Mouse (Mus musculus): ENCODE data around the gene Plch2.

Plch2 gene

DNA sequence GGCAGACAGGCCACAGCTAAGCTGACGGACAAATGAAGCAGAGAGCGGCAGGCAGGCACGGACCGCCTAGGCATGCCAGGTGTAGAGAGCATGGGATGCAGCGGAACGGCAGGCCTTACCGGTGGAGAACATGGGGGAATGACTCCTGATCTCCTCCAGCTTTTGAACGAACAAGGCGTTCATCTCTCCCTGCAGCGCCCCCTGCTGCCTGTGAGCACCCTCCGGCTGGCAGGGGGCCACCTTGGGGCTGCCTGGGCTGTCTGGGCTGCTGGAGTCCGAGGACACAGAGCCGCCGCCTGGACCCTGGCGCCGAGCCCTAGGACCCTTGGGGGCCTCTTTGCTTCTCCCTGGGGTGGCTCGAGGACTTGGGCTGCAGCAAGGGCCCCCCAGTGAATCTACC is 70.5 kb downstream of the Plch2 start:
- DNase-seq (ENCODE audit: low spot score in 2 of 2), result peak; percentile 51 to 60

DNA sequence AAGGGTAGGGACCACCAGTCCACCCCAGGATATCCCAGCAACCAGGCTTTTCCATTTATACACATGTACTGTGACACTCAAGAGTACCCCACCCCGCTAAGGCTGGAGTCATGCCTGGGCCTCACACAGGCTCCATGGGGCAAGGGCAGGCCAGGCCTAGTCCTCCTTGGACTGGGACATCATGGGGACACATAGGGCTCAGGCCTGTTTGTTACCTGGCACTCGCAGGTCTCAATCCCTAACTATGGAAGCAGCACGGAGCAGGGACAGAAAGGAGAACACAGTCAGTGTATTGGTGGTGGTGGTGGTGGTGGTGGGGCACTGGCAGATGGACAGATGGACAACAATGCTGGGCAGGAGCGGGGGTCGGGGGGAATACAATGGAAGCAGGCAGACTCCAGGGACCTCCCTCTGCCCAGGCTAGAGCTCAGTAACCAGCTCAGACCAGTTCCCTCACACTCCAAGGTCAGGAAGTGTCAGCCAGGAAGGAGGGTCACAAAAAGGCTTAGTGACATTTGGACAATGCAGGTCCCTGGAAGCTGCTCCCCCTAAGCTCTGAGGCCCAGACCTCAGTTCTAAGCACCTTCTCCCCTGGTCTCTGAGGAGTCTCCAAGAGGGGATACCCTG is 71.3 kb downstream of the Plch2 start:
- no peak for DNase-seq (ENCODE audit: low spot score in 2 of 2)

DNA sequence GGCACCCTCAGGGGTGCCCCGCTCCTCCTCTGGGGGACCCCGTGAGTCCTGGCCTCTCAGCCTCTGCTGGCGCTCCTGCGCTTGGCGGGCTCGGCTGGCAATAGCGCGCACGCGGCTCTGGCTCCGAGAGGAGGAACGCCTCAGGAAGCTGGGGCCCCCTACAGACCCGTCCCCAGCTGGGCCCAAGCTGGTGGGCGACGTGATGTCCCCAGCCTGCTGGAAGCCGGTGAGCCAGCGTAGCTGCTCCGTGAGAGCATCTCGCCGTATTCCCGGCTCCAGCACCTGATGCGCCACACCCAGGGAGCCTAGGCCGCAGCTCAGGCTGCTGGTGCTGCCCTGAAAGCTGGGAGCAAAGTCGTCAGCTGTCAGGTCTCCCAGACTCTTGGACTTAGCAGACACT is 72.8 kb downstream of the Plch2 start:
- DNase-seq (ENCODE audit: low spot score in 2 of 2), result no peak

DNA sequence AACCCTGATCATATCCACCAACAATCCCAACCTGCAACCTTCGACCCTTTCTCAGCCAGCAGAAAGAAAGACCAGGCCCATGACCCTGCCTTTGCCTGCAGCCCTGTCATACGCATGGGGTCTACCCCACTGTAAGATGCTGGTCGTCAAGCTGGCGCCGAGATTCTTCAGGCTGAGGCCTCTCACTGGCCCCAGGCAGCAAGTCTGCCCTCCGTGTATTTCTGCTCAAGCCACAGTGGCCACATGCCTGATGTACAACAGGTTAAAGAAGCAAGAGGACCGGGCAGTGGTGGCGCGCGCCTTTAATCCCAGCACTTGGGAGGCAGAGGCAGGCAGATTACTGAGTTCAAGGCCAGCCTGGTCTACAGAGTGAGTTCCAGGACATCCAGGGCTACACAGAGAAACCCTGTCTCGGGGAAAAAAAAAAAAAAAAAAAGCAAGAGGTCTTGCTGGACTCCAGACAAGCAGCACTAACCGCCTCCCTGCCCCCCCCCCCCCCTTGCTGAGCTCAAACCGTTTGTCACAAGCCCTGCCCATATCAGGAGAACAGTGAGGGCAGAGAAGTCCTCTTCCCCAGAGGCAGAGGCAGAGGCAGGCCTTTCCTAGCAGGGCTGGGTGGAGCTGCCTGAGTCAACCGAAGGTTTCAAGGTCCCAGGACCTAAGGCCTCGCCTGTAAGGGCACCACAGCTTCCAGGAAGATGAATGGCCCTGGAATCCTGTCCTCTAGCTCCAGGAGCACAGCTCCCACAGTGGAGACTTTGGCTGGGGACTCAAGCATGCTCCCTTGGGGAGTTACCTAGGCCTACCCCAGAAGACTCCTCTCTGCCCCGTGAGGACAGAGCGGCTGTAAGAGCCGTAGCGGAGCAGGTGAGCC is 74.1 kb downstream of the Plch2 start:
- no peak for DNase-seq (ENCODE audit: low spot score in 2 of 2)

DNA sequence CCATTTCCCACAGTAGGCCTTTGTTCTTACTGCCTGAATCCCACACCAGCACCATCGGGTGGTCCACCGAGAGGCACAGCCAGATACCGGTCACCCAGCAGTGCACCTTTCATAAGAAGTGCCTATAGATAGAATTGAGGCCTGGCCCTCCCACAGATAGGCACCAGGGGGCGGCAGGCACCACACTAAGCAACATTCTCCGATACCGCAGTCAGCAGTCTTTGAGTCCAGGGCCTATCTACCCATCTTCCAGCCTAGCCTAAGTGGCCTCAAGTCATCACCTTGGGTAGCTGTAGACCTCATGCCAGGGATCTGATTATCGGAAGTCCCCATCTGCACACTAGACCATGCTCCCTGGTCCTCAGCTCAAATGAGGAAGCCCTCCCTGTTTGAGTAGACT is 75.1 kb downstream of the Plch2 start:
- DNase-seq (ENCODE audit: low spot score in 2 of 2), result no peak

DNA sequence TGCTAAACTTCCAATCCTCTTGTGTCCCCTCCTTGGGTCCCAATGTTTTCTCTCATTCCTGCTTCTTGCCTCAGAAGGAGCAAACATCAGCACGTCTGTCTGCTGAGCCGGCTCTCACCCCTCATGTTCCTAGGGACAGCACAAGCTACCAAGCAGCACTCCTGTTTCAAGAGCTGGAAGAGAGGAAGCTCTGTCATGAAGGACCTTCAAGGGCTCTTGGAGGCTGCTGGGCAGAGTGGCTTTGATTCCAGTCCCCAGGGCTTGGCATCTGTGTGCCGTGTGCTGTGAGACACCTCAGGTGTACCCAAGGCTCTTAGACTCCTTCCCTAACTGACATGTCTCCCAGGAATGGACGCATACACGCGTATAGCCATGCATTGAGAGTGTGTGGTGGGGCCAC is 75.5 kb downstream of the Plch2 start:
- DNase-seq (ENCODE audit: low spot score in 2 of 2), result no peak

DNA sequence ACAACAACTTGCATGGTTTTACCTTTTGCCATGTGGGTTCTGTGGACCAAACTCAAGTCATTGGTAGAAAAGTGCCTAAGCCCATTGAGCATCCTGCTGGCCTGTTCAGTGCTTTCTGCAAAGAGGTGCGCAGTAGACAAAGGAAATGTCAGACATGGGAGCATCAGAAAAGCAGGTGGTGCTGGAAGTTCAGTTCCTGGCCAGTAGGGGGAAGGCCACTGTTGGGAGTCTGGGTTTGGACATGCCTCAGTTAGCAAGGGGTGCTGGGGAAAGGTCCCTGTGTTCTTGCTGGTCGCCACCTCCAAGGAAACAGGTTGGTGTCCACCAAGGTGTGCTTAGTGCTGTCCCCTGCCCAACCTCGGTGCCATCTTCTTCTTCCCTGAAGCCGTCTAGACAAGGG is 76.5 kb downstream of the Plch2 start:
- DNase-seq (ENCODE audit: low spot score in 2 of 2), result no peak

DNA sequence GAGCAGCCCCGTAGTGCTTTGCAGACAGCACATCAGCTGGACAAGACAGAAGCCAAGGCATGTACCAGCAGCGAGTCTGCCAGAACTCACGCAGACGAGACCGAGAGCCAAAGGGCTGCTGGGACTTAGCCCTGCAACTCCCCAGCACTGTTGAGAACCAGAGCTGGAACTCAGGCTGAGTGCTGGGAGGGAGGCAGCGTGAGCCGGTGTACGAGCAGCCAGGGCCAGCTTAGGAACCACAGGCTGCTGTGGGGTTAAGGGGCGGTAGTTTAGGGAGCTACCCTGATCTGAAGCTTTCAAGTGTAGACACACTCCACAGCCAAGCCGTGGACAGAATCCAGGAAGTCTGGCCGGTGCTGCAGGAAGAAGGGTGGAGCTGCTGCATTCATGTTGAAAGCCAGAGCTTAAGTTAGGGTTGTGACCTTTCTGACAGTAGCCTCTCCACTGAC is 82.4 kb downstream of the Plch2 start:
- DNase-seq (ENCODE audit: low spot score in 2 of 2), result peak; percentile 59 to 62

DNA sequence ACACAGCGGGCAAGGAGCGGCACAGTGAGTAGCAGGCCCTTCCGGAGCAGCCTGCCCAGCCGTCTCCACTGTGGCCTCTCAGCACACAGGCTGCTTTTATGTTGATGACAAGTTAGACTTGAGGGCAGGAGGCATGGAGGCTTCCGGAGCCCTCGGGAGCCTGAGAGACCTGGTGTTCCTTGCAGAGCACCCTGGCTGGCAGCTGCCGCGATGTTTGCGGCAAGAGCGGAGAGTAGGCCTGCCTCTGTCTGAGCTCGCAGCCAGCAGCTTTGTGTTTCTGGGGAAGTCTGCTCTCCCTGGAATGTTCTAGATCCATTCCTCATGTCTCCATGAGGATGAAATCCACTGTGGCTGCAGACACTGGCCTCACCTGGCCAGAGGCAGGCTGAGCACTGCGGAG is 84.0 kb downstream of the Plch2 start:
- DNase-seq (ENCODE audit: low spot score in 2 of 2), result no peak

DNA sequence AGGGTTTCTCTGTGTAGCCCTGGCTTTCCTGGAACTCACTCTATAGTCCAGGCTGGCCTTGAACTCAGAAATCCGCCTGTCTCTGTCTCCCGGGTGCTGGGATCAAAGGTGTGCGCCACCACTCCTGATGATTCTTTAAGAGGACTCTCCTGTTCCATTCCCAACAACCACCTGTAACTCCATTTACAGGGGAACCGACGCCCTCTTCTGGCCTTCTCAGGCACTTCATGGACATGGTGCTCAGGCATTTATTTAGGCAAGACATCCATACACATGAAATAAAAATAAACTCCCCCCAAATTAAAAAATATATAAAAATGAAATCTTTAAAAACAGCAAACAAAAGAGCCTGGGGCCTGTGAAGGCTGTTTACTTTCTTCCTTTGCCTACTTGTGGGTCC is 89.4 kb downstream of the Plch2 start:
- DNase-seq (ENCODE audit: low spot score in 2 of 2), result no peak

DNA sequence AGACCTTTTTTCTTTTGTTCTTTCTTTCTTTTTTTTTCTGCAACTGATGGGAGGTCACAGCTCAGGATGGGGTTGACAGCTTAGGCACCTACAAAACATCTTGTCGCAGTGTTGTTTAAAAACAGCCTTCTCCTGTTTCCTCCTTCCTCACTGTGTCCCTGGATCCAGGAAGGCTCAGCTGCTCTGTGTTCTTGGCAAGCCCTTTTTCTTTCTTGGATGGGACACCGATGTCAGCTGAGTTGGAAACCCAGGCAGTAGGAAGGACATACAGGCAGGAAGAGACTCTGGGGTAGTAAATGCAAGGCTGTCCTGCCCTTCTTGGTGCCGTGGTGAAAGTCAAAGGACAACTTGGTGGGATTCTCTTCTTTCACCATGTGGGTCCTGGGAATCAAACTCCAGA is 90.7 kb downstream of the Plch2 start:
- DNase-seq (ENCODE audit: low spot score in 2 of 2), result peak; percentile 68 to 69

DNA sequence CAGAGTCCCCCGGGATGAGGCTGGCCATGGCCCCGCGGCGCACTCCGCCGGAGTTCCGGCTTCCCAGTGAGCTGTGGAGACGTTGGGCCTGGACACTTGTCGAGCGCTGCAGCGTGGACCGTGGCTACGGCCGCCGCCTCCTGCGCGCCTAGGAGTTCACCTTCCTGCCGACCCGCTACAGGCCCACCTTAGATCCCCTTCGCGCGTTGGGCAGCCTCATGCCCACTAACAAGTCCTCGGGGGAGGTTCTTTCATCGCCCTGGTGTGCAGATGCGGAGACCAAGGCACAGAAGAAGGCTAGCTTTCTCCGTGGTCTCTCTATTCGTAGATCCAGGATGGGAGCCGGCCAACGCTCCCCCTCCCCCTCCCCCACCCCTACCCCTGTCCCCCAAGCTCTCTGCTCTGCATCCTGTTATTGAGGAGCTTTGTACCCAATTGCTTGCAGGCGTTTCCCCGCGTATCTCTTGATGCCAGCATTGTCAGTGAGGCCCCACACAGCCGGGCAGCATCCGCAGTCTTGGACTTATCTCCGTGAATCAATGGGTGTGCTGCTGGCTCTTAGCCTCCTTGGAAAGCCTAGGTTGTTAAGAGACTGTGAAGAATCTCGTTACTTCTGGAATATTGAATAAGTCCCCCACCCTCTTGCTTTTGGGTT is 91.9 kb downstream of the Plch2 start:
- no peak for DNase-seq (ENCODE audit: low spot score in 2 of 2)

DNA sequence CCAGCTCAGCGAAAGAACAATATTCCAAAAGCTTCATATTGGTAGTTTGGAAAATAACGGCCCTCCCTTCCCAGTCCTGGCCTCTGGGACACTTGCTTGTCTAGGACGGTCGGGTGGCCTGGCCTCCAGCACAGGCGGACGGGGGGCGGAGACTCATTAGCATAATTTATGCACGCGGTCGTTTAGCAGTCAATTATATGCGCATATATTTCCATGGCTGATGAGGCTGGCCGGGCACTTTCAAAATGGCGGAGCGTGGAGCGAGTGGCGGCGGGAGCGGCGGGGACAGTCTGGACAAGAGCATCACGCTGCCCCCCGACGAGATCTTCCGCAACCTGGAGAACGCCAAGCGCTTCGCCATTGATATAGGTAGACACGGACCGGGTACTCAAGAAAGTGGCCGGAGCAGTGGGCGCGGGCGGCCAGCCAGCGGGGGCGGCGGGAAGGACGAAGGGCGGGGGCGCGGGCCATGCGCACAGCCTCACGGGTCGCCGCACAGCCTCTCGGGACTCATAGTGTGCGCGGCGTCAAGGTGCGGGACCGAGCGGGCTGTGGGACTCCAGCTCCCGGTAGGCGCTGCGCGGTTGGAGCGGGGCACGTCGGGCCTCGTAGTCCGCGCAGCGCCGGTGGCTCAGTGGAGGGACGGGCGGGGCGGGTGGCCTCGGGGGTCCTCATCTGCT is 92.5 kb downstream of the Plch2 start, which contains the start of gene Pank4:
Gene Pank4, plus strand, starts transcription at position 223 of the 680 bp plus-strand sequence.
- DNase-seq (ENCODE audit: low spot score in 2 of 2), result peak; percentile 94

DNA sequence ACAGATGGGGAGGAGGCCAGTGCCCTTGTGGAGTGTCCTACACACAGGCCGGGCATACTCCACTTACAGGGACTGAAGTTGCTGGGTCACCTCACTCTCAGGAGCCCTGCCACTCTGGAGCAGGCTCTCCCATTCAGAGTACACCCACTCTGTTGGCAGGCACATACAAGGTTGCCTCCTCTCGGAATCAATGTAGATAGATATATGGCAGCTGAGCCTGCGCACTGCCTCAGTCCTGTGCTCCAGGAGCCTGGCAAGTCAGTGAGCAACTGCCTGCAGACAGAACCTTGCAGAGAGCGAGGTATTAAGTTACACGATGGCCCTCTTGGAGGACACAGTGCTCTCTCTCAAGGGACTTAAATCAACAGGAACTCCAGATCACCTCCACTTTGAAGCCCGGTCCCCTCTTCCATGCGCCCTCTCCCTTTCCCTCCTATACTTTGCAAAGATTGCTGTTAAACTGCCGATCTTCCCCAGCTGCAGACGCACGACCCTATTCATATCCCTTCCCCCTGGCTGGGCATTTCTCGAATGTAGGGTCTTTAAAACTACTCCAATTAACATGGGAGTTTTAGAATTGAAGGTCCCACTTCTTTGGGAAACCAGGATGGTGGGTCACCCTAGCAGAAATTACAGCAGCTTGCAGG is 93.3 kb downstream of the Plch2 start:
- DNase-seq (ENCODE audit: low spot score in 2 of 2), result no peak

DNA sequence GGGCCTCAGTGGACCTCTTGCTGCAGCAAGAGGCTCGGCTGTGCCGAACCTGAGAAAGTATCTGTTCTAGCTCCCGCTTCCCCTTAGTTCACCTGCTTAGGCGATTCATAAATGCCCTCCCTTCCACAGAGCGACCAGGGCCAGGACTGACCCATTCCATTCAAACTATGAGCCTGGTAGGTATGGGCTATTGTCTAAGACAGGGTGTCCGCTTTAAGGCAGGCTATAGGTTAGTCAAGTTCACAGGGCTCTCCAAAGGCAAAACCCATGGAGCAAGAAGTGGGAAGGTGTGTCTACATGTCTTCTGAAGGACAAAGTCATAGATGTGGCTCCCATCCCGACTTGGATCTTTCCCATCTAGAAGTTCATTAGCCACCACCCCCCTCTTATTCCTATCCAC is 93.9 kb downstream of the Plch2 start:
- no peak for DNase-seq (ENCODE audit: low spot score in 2 of 2)

DNA sequence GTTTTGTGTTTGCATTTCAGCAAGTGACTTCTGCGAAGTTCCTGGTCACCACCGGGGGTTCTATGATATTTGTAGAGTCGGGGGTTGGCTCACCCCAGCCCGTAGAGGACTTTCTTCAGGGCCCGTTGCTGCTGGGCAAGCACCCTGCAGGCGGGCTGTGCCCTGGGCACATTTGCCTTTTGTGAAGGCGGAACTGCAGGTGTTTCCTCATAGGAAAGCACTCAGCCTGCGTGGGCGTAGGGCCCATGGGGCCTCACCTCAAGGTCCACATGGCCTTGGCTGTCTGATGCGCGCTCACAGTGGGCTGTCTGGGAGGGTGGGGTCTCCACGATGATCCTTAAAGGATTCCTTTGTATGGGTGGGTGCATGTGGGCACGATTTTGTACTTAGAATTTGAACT is 94.7 kb downstream of the Plch2 start:
- DNase-seq (ENCODE audit: low spot score in 2 of 2), result no peak

DNA sequence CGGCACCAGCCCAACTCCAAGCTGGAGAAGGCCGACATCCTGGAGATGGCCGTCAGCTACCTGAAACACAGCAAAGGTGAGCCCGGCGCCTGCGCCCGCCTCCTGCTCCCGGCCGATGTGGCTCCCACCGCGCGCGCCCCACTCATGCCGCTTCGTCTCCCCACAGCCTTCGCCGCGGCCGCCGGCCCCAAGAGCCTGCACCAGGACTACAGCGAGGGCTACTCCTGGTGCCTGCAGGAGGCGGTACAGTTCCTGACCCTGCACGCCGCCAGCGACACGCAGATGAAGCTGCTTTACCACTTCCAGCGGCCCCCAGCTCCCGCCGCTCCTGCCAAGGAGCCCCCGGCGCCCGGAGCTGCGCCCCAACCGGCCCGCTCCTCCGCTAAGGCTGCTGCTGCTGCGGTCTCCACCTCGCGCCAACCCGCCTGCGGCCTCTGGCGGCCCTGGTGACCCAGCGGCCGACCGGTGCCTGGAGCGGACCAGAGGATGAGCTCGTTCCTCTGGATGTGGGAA is 95.3 kb downstream of the Plch2 start:
- no peak for DNase-seq (ENCODE audit: low spot score in 2 of 2)

DNA sequence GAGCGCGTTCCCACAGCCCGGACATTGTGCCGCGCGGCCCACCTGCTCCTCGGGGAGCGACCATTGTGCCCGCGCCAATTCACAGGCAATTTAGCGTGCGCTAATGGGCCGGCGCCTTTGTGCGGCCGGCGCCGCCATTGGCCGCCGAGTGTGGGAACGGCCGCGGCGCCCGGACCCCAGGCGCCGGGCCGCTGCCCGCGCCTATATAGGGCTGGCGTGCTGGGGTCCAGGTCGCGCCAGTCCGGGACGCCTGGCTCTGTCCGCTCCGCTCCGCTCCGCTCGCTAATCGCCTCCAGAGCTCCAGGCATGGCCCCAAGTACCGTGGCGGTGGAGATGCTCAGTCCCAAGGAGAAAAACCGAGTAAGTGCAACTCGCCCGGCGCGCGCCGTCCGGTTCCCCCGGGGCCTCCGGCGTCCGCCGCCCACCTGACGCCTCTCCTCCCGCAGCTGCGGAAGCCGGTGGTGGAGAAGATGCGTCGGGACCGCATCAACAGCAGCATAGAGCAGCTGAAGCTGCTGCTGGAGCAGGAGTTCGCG is 95.8 kb downstream of the Plch2 start, which contains the start of gene Hes5:
Gene Hes5, plus strand, starts transcription at position 234 of the 536 bp plus-strand sequence.
- no peak for DNase-seq (ENCODE audit: low spot score in 2 of 2)

DNA sequence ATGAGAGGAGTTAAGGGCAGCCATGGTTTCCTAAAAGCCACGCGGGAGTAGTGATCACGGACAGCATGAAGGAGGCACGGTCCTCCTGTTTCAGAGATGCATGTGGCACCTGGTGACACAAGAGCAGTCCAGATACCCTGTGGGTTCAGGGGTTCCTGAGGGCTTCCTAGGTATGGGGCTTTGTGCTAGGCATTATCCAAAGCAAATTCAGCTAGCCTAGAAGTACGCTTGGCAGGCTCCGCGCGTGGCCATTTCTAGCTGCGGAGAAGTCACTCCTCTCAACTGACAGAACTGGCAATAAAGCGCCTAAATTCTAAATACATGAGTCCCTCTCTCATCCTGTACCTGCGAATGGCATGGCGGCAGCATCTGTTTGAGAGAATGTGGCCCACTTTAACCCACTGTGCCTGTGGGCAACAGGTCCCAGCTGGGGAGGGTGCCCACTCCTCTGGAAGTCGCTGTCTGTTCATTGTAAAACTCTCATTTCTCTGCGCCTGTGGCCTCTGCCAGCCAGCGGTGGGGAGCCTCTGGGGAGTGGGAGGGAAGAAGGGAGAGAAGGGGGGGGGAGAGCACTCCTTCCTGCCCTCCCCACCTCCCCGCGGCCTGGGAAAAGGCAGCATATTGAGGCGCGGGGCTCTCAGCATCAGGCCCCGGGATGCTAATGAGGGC is 96.4 kb downstream of the Plch2 start:
- DNase-seq (ENCODE audit: low spot score in 2 of 2), result no peak

DNA sequence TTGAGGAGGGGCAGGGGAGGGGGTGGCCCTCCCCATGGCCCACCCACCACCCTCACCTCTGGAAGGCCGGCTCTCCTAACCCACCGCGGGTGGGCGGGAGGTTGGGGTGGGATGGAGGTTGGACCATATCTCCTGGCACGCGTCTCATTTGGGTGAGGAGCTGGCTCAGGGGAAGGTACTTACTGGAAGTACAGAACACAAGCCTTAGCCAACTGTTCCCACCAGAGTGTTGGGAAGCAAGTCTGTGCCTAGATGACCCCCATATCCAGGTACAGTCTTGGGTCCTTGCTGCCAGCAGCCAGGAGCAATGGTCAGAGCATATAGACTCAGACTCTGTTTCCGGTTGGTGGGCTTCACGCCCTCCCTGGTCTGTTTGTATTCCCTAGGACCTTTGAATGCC is 98.0 kb downstream of the Plch2 start:
- DNase-seq (ENCODE audit: low spot score in 2 of 2), result no peak

DNA sequence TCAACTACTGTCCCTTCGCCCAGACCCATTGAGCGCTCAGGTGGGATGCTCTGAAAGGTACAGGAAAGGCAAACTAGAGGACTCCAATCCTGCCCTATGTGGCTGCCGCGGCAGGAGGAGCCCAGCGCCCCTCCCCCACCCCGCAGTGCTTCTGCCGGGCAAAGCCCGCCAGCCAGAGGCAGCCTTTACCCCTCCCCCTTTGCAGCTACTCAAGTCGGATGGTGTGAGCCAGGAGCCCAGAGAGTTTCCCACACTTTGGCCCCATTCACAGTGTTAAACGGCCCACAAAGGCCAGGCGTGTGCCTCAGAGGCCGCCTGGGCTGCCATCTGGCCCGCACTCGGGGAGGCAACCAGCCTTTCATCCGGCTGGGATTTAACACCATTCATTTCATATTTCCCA is 98.4 kb downstream of the Plch2 start:
- no peak for DNase-seq (ENCODE audit: low spot score in 2 of 2)
